Mouse (Mus musculus) right cerebral cortex, postnatal 14 days (tissue): ENCODE measurements around the gene Ankle2.

Source experiments
- DNase-seq: peaks from one replicate; pipeline ENCODE4 v3.0.0; 2022

The Ankle2 gene

DNA sequence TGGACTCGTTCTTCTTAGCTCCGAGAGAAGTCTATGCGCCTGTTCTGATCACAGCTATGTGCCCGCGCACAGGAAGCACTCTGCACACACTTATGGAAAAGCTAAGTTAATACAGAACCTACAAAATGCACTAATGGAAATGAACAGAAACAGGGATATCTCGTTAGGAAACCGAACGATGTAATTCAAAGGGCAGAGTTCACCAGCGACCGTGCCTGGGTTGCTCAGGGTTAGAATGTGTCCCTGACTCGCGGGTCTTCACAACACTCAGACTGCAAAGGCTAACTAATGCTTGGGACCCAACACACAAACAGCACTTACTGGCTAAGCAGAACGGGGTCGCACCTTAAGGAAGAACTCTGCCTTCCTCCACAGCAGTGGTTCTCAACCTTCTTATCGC lies 54.4 kb downstream of the Ankle2 start:
- no peak for DNase-seq

DNA sequence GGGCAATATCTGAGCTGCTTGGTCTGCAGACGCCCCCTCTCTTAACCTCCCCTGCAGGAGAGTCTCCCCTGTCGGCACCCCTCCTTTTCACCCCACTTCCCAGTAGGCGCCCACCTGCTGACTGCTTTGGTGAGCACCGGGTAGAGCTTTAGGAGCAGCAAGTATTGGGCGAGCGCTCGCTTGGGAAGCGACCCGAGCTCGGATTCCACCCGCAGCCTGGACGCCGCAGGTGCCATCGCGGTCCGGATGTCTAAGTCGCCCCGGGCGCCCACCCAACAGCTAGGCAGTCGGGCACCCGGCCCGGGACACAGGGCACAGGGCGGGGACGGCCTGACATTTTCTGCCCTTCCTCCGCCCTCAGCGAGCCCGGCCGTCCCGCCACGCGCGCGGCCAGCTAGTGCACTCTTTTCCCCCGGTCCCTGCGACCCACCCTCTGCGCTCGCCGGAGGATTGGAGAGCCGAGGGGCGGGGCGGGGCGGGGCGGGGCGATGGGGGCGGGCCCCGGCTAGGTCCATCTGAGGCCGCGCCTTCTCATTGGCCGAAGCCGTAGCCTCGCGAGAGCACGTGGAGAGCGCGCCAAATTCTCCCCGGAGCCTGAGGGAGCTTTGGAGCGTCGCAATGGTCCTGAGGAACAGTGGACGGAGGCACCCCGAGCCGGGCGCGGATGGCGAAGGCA lies 55.1 kb downstream of the Ankle2 start, which contains the start of the genes Pxmp2 and Pole:
TSS of gene Pxmp2 (minus strand) at position 417 of the 676 bp plus-strand sequence.
TSS of gene Pole (plus strand) at position 537 of the 676 bp plus-strand sequence.
- peak; percentile 89 for DNase-seq

DNA sequence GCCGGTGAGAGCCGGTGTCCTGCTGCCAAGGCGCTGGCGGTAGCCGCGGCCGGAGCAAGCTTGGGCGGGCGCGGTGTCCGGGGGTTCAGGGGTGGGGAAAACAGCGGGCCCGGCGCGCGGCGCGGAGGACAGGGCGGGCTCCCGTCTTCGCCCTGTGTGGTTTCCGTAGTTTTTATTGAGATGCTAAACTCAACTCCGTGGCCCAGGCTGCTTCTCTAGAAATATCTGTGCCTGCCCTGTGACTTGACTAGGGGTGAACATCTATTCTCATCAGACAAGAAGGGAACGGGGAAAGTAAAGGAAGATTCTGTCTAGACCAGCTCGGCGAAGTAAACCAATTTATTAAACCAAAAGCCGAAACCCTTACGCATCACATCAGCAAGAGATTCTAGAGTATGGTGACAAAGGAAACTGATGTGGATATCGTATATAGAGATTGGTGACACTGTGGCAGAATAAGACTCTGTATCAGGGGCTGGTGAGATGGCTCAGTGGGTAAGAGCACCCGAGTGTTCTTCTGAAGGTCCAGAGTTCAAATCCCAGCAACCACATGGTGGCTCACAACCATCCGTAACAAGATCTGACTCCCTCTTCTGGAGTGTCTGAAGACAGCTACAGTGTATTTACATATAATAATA lies 55.8 kb downstream of the Ankle2 start:
- no peak for DNase-seq

DNA sequence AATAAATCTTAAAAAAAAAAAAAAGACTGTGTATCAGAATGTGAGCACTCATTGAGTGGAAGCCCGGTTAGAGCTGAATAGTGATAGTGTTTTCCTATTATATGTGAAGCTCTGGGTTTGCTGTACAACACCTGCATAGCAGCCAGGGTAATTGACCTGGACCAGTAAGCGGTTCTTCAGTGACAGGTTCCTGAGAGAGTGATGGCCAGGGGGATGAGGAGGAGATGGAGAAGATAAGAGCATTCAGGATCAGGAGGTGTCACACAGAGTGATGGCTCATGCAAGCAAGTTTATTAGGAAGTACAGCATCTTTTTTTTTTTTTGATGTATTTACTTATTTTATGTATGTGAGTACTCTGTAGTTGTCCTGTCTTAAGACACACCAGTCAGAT lies 56.3 kb downstream of the Ankle2 start:
- no peak for DNase-seq

DNA sequence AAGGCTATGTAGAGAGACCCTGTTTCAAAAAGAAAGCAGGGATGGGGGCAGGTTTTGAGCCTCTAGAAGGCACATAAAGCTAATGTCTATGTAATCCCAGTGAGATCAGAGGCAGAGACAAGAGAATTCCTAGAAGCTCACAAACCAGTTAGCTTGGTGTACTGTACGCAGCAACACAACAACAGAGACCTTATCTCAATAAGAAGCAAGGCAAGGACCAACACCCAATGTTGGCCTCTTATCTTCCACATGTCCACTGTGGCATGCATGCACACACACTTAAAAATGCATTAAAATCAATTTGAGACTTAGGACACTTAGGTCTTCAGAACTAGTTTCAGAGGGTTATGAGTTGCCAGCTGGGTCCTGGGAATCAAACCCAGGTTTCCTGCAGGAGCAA lies 60.8 kb downstream of the Ankle2 start:
- no peak for DNase-seq

DNA sequence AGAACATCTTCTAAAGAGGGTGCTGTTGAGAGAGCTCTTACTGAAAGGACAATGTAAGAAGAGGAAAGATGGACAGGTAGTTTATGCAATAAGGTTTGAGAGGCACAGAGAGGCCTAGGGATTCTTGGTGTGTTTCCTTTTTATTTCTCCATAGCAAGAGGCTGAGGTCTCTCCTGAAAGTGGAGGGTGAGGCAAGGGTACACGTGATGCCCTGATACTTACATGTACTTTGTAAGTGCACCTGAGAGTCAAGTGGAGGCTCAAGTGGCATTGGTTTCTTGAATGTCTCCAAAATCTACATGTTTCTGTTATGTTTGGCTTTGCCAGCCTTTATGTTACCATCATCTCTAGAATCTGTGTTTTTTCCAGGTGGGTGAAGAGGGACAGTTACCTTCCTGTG lies 65.8 kb downstream of the Ankle2 start:
- DNase-seq = no peak

DNA sequence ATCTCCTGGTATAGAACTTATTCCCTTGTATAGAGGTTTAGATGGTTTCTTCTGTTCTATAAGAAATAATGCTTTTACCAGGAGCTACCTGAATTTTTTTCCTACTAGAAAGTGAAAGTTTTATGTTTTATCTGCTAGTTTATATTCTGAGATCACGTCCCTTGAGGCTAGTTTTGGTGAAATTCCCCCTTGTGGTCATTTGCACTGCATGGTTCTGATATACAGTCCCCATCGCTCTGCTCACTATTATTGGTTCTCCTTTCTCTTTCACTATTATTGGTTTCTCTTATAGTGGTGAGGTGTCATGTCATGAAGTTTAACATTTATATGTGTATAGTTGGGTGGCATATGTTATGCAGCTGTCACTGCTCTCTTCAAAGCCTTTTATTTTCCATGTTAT lies 69.8 kb downstream of the Ankle2 start:
- no peak for DNase-seq
